Mouse (Mus musculus): ENCODE measurements around the gene Tectb. TPM values are rescaled to one million over a fixed set of nuclear protein-coding genes. Genes with fewer than 3 reads are reported as not detected.

The Tectb gene
- polyA plus RNA-seq, 1 experiment from 2014 or later: 0.68 TPM

GRCm38 (mm10) chr19:55219359-55219758 lies 38.8 kb downstream of the Tectb start:
- H3K9me3 ChIP-seq (ENCODE audit: control insufficient read depth, low read length): no peaks in the 10 kb centered on the region
- H3K36me3 ChIP-seq (ENCODE audit: control insufficient read depth, insufficient read depth, low read length): no peaks in the 10 kb centered on the region
- no peak overlapping the region for H3K27ac ChIP-seq (replicated peaks; ENCODE audit: low read depth, low read length)
- peak overlapping the region; percentile 61; the same call in 1 of the 2 replicates for H3K4me2 ChIP-seq (ENCODE audit: low read length)
- peak overlapping the region; percentile 37; the same call in 1 of the 2 replicates for H3K9ac ChIP-seq (replicated peaks; ENCODE audit: low read length)
- H3K4me1 ChIP-seq (ENCODE audit: control insufficient read depth, insufficient read depth, low read length): peaks cover 7% of the 10 kb centered on the region; the same call in 1 of the 2 replicates
- H3K27me3 ChIP-seq (ENCODE audit: control insufficient read depth, insufficient read depth, low read length): no peaks in the 10 kb centered on the region
- 75% methylated on average over 8 of the region's 8 CpGs for WGBS
- ATAC-seq (ENCODE audit: low FRiP score, low TSS enrichment) (no peak), DNase-seq (no peak)
- no peak overlapping the region for H3K4me3 ChIP-seq (replicated peaks; ENCODE audit: low read depth, low read length)

GRCm38 (mm10) chr19:55221208-55221607 lies 40.7 kb downstream of the Tectb start:
- DNase-seq: no peak
- no peak overlapping the region for H3K27ac ChIP-seq (replicated peaks; ENCODE audit: low read depth, low read length)
- H3K36me3 ChIP-seq (ENCODE audit: control insufficient read depth, insufficient read depth, low read length): no peaks in the 10 kb centered on the region
- peaks cover 7% of the 10 kb centered on the region; the same call in 1 of the 2 replicates for H3K4me1 ChIP-seq (ENCODE audit: control insufficient read depth, insufficient read depth, low read length)
- no peak overlapping the region for H3K4me2 ChIP-seq (ENCODE audit: low read length)
- no peaks in the 10 kb centered on the region for H3K27me3 ChIP-seq (ENCODE audit: control insufficient read depth, insufficient read depth, low read length)
- 85% methylated on average over 6 of the region's 6 CpGs for WGBS
- no peak overlapping the region for H3K9ac ChIP-seq (replicated peaks; ENCODE audit: low read length)
- no peak for ATAC-seq (ENCODE audit: low FRiP score, low TSS enrichment)
- H3K4me3 ChIP-seq (replicated peaks; ENCODE audit: low read depth, low read length): no peak overlapping the region
- H3K9me3 ChIP-seq (ENCODE audit: control insufficient read depth, low read length): no peaks in the 10 kb centered on the region

- DNase-seq: no peak
- H3K4me3 ChIP-seq (replicated peaks; ENCODE audit: low read depth, low read length): no peak overlapping the region
Measured at GRCm38 (mm10) chr19:55222268-55222667, 41.7 kb downstream of the Tectb start.

GRCm38 (mm10) chr19:55226621-55227020 lies 46.1 kb downstream of the Tectb start:
- H3K9ac ChIP-seq (replicated peaks; ENCODE audit: low read length): no peak overlapping the region
- no peaks in the 10 kb centered on the region for H3K36me3 ChIP-seq (ENCODE audit: control insufficient read depth, insufficient read depth, low read length)
- H3K4me2 ChIP-seq (ENCODE audit: low read length): no peak overlapping the region
- no peak for DNase-seq
- H3K4me1 ChIP-seq (ENCODE audit: control insufficient read depth, insufficient read depth, low read length): peaks cover 7% of the 10 kb centered on the region; the same call in 1 of the 2 replicates
- no peak overlapping the region for H3K27ac ChIP-seq (replicated peaks; ENCODE audit: low read depth, low read length)
- no peaks in the 10 kb centered on the region for H3K9me3 ChIP-seq (ENCODE audit: control insufficient read depth, low read length)
- no peaks in the 10 kb centered on the region for H3K27me3 ChIP-seq (ENCODE audit: control insufficient read depth, insufficient read depth, low read length)
- no peak for ATAC-seq (ENCODE audit: low FRiP score, low TSS enrichment)
- 55% methylated on average over 5 of the region's 5 CpGs for WGBS
- no peak overlapping the region for H3K4me3 ChIP-seq (replicated peaks; ENCODE audit: low read depth, low read length)

More at GRCm38 (mm10) chr19:55222268-55222667, 41.7 kb downstream of the Tectb start:
- Histone ChIP-seq H3K9me3 (ENCODE audit: control insufficient read depth, low read length) (no peaks in the 10 kb centered on the region), H3K27ac (replicated peaks; ENCODE audit: low read depth, low read length) (no peak overlapping the region), H3K36me3 (ENCODE audit: control insufficient read depth, insufficient read depth, low read length) (no peaks in the 10 kb centered on the region), H3K27me3 (ENCODE audit: control insufficient read depth, insufficient read depth, low read length) (no peaks in the 10 kb centered on the region), H3K4me1 (ENCODE audit: control insufficient read depth, insufficient read depth, low read length) (peaks cover 7% of the 10 kb centered on the region; the same call in 1 of the 2 replicates), H3K4me2 (ENCODE audit: low read length) (no peak overlapping the region), H3K9ac (replicated peaks; ENCODE audit: low read length) (no peak overlapping the region)
- 93% methylated on average over 9 of the region's 9 CpGs for WGBS
- no peak for ATAC-seq (ENCODE audit: low FRiP score, low TSS enrichment)

- H3K4me3 ChIP-seq (replicated peaks; ENCODE audit: low read depth, low read length): no peak overlapping the region
- ATAC-seq (ENCODE audit: low FRiP score, low TSS enrichment) (no peak), DNase-seq (no peak)
- H3K9me3 ChIP-seq (ENCODE audit: control insufficient read depth, low read length): no peaks in the 10 kb centered on the region
- H3K4me2 ChIP-seq (ENCODE audit: low read length): no peak overlapping the region
- no peaks in the 10 kb centered on the region for H3K36me3 ChIP-seq (ENCODE audit: control insufficient read depth, insufficient read depth, low read length)
- H3K9ac ChIP-seq (replicated peaks; ENCODE audit: low read length): no peak overlapping the region
- H3K27ac ChIP-seq (replicated peaks; ENCODE audit: low read depth, low read length): no peak overlapping the region
- 90% methylated on average over 7 of the region's 7 CpGs for WGBS
- no peaks in the 10 kb centered on the region for H3K27me3 ChIP-seq (ENCODE audit: control insufficient read depth, insufficient read depth, low read length)
- peaks cover 7% of the 10 kb centered on the region; the same call in 1 of the 2 replicates for H3K4me1 ChIP-seq (ENCODE audit: control insufficient read depth, insufficient read depth, low read length)
Measured at GRCm38 (mm10) chr19:55227135-55227534, 46.6 kb downstream of the Tectb start.

GRCm38 (mm10) chr19:55231081-55231480 lies 50.5 kb downstream of the Tectb start:
- Histone ChIP-seq H3K9me3 (ENCODE audit: control insufficient read depth, low read length) (no peaks in the 10 kb centered on the region), H3K4me1 (ENCODE audit: control insufficient read depth, insufficient read depth, low read length) (peaks cover 7% of the 10 kb centered on the region; the same call in 1 of the 2 replicates), H3K27me3 (ENCODE audit: control insufficient read depth, insufficient read depth, low read length) (no peaks in the 10 kb centered on the region), H3K4me3 (replicated peaks; ENCODE audit: low read depth, low read length) (no peak overlapping the region), H3K36me3 (ENCODE audit: control insufficient read depth, insufficient read depth, low read length) (no peaks in the 10 kb centered on the region), H3K4me2 (ENCODE audit: low read length) (no peak overlapping the region), H3K27ac (replicated peaks; ENCODE audit: low read depth, low read length) (no peak overlapping the region), H3K9ac (replicated peaks; ENCODE audit: low read length) (no peak overlapping the region)
- WGBS: 86% methylated on average over 10 of the region's 10 CpGs
- DNase-seq (no peak), ATAC-seq (ENCODE audit: low FRiP score, low TSS enrichment) (no peak)

GRCm38 (mm10) chr19:55232136-55232535 lies 51.6 kb downstream of the Tectb start:
- Histone ChIP-seq H3K27me3 (ENCODE audit: control insufficient read depth, insufficient read depth, low read length) (no peaks in the 10 kb centered on the region), H3K4me2 (ENCODE audit: low read length) (no peak overlapping the region), H3K4me3 (replicated peaks; ENCODE audit: low read depth, low read length) (no peak overlapping the region), H3K27ac (replicated peaks; ENCODE audit: low read depth, low read length) (no peak overlapping the region), H3K4me1 (ENCODE audit: control insufficient read depth, insufficient read depth, low read length) (peaks cover 7% of the 10 kb centered on the region; the same call in 1 of the 2 replicates), H3K9me3 (ENCODE audit: control insufficient read depth, low read length) (no peaks in the 10 kb centered on the region), H3K9ac (replicated peaks; ENCODE audit: low read length) (no peak overlapping the region), H3K36me3 (ENCODE audit: control insufficient read depth, insufficient read depth, low read length) (no peaks in the 10 kb centered on the region)
- WGBS: 48% methylated on average over 8 of the region's 8 CpGs
- DNase-seq (no peak), ATAC-seq (ENCODE audit: low FRiP score, low TSS enrichment) (no peak)

GRCm38 (mm10) chr19:55236026-55236425 lies 55.5 kb downstream of the Tectb start:
- ATAC-seq (ENCODE audit: low FRiP score, low TSS enrichment): no peak
- WGBS: 71% methylated on average over 2 of the region's 2 CpGs

GRCm38 (mm10) chr19:55236564-55236963 lies 56.0 kb downstream of the Tectb start:
- no peaks in the 10 kb centered on the region for H3K4me1 ChIP-seq (ENCODE audit: control insufficient read depth, insufficient read depth, low read length)
- no peaks in the 10 kb centered on the region for H3K9me3 ChIP-seq (ENCODE audit: control insufficient read depth, low read length)
- no peaks in the 10 kb centered on the region for H3K36me3 ChIP-seq (ENCODE audit: control insufficient read depth, insufficient read depth, low read length)
- no peak for DNase-seq
- WGBS: 83% methylated on average over 5 of the region's 5 CpGs
- no peak for ATAC-seq (ENCODE audit: low FRiP score, low TSS enrichment)
- H3K4me2 ChIP-seq (ENCODE audit: low read length): no peak overlapping the region
- no peak overlapping the region for H3K27ac ChIP-seq (replicated peaks; ENCODE audit: low read depth, low read length)
- H3K4me3 ChIP-seq (replicated peaks; ENCODE audit: low read depth, low read length): no peak overlapping the region
- no peaks in the 10 kb centered on the region for H3K27me3 ChIP-seq (ENCODE audit: control insufficient read depth, insufficient read depth, low read length)
- no peak overlapping the region for H3K9ac ChIP-seq (replicated peaks; ENCODE audit: low read length)

More at GRCm38 (mm10) chr19:55236026-55236425, 55.5 kb downstream of the Tectb start:
- no peak for DNase-seq
- Histone ChIP-seq H3K27ac (replicated peaks; ENCODE audit: low read depth, low read length) (no peak overlapping the region), H3K9ac (replicated peaks; ENCODE audit: low read length) (no peak overlapping the region), H3K4me1 (ENCODE audit: control insufficient read depth, insufficient read depth, low read length) (peaks cover under 1% of the 10 kb centered on the region; the same call in 1 of the 2 replicates), H3K4me3 (replicated peaks; ENCODE audit: low read depth, low read length) (no peak overlapping the region), H3K4me2 (ENCODE audit: low read length) (no peak overlapping the region), H3K36me3 (ENCODE audit: control insufficient read depth, insufficient read depth, low read length) (no peaks in the 10 kb centered on the region), H3K9me3 (ENCODE audit: control insufficient read depth, low read length) (no peaks in the 10 kb centered on the region), H3K27me3 (ENCODE audit: control insufficient read depth, insufficient read depth, low read length) (no peaks in the 10 kb centered on the region)
